Mouse (Mus musculus) G1E (cell line): ENCODE results near the gene Rpl38.

ENCODE experiments used
- CTCF ChIP-seq: IDR thresholded peaks from 2 replicates; pipeline ENCODE4 v1.5.1; 2012; ENCODE audit warnings: low read depth, low read length, inconsistent platforms, mixed read lengths
- GATA2 ChIP-seq: IDR thresholded peaks from 2 replicates; pipeline ENCODE4 v1.6.1; 2012; ENCODE audit warnings: low read depth, low read length, inconsistent platforms, borderline replicate concordance

GRCm38 (mm10) chr11:114702996-114703361, 34.7 kb downstream of the Rpl38 start:
- no peak for TF ChIP-seq CTCF
- TF ChIP-seq GATA2 = no peak
